ENCODE assay signal across 11 mouse cellular contexts in the genomic region with DNA sequence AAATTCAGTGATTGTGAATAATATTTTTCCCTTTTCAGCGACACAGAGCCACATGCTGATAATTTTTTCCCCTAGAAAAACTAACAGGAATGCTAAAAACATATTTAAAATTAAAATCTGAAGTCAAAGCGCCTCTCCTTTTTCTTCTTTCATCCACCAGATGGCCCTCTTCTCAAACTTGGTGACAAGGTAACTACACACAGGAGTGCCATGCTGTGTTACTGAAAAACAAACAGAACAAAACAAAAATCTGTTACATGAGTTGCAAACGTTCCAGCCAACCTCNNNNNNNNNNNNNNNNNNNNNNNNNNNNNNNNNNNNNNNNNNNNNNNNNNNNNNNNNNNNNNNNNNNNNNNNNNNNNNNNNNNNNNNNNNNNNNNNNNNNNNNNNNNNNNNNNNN. TPM values are rescaled to one million over a fixed set of nuclear protein-coding genes. Genes with fewer than 3 reads are reported as not detected.
A peak's percentile ranks its signal among the peaks of the same experiment; 100 is the strongest.
DNase-seq lines count a peak whose midpoint lies in the region; ATAC-seq and TF ChIP-seq lines count a peak whose summit lies in the region.
"Had no signal": no experiment of that assay in that cellular context is flagged by ENCODE, and none has a peak within 500 bp of the region (broad histone marks: within the 10 kb centered on the region; RNA-seq: fewer than 3 reads in every experiment).

No protein-coding gene starts in this region.

- TF ChIP-seq POLR2A in cortical plate, adult 2 months (IDR thresholded peaks at IDR 0.05; ENCODE audit: extremely low read depth, insufficient read depth, low read length), result no peak

- H3K27me3 ChIP-seq in forebrain, embryonic 16.5 days (replicated peaks; ENCODE audit: control insufficient read depth, insufficient read depth, low read length), result no peaks in the 10 kb centered on the region

- H3K4me1 ChIP-seq in cortical plate, adult 2 months (ENCODE audit: control insufficient read depth, insufficient read depth, low read length), result no peaks in the 10 kb centered on the region
- H3K4me1 ChIP-seq in forebrain, embryonic 16.5 days (replicated peaks; ENCODE audit: control insufficient read depth, insufficient read depth, low read length), result 0 out of 2 replicates have a peak, but pooled peaks cover 3% of the 10 kb centered on the region

- no peak for ATAC-seq in megakaryocyte-erythroid progenitor cell, adult 5-6 weeks (replicated peaks; ENCODE audit: low FRiP score, low TSS enrichment, poor library complexity, severe bottlenecking)
- no peak for ATAC-seq in forebrain, embryonic 16.5 days

- peak; percentile 69 for DNase-seq in cerebellum, adult 9-10 months
- DNase-seq in cerebellum, adult 8-10 months, result no peak
- no peak for DNase-seq in left cerebral cortex, adult 2 months (ENCODE audit: extremely low spot score in 1 of 2, low spot score in 2 of 2)
- DNase-seq in left cerebral cortex, postnatal 4 days, result no peak
- peak; percentile 6 for DNase-seq in 416B (ENCODE audit: low read depth)
- DNase-seq: gastrocnemius, postnatal 36 days; kidney, postnatal 36 days had no signal

- H3K9me3 ChIP-seq in forebrain, embryonic 16.5 days (ENCODE audit: control insufficient read depth, low read length), result no peaks in the 10 kb centered on the region

- H3K4me3 ChIP-seq in left cerebral cortex, adult 2 months, result no peak overlapping the region
- H3K4me3 ChIP-seq in cortical plate, adult 2 months (ENCODE audit: insufficient read depth, low read length), result no peak overlapping the region
- H3K4me3 ChIP-seq in forebrain, embryonic 16.5 days (replicated peaks; ENCODE audit: low read length), result no peak overlapping the region

- no peak overlapping the region for H3K9ac ChIP-seq in forebrain, embryonic 16.5 days (replicated peaks; ENCODE audit: low read depth, low read length)

- H3K4me2 ChIP-seq in forebrain, embryonic 16.5 days (ENCODE audit: low read length), result no peak overlapping the region

- TF ChIP-seq CTCF in left cerebral cortex, adult 2 months (IDR thresholded peaks at IDR 0.05), result peak; percentile 64
- peak; percentile 33; the same call in 1 of the 2 replicates for TF ChIP-seq CTCF in cortical plate, adult 2 months (IDR thresholded peaks at IDR 0.05; ENCODE audit: extremely low read depth, insufficient read depth, low read length)

- H3K27ac ChIP-seq in left cerebral cortex, adult 2 months, result no peak overlapping the region
- H3K27ac ChIP-seq in cortical plate, adult 2 months (ENCODE audit: insufficient read depth, low read length), result no peak overlapping the region
- H3K27ac ChIP-seq in forebrain, embryonic 16.5 days (ENCODE audit: low read length), result no peak overlapping the region

- intact Hi-C loops in left cerebral cortex, adult 2 months (cut with DNase I), result loop anchor here (1.0 to 5.0 kb wide), 2 partner anchors 113 to 162 kb away; no protein-coding TSS in a partner anchor
- intact Hi-C loops in left cerebral cortex, postnatal 4 days (cut with DNase I), result loop anchor here (5.0 kb wide), 1 partner anchor 113 kb away; no protein-coding TSS in a partner anchor

- WGBS in forebrain, embryonic 16.5 days, result 26% methylated on average over 3 of the region's 3 CpGs

- no peaks in the 10 kb centered on the region for H3K36me3 ChIP-seq in forebrain, embryonic 16.5 days (ENCODE audit: control insufficient read depth, insufficient read depth)

RNA-seq across cellular contexts. Expression of gene 4933416C03Rik, which starts 29.8 kb away (rescaled TPM):
- not detected for total RNA-seq in left cerebral cortex, adult 2 months (2021)
- total RNA-seq in left cerebral cortex, postnatal 4 days (2021), result not detected
- not detected in 2 replicates for polyA plus RNA-seq in cortical plate, adult 2 months (2012; rRNA removed)
- not detected in 2 replicates for total RNA-seq in megakaryocyte-erythroid progenitor cell, adult 5-6 weeks (2014; fragmentation: Nextera tagmentation)
- total RNA-seq in megakaryocyte-erythroid progenitor cell, adult 5-6 weeks (2017), result not detected in 2 replicates
- 0.19 TPM in 1 of 2 replicates, not detected in the other for polyA plus RNA-seq in forebrain, embryonic 16.5 days (2015; fragmentation: Nextera tagmentation; extraction: Ambion mirVana)
- total RNA-seq: gastrocnemius, postnatal 36 days had no signal
- polyA plus RNA-seq: liver, embryonic 16.5 days had no signal

Comparison
In these comparisons a context has a peak if more than half of its experiments do, and no peak if none do; other contexts are left out.
1. DNase-seq: peak in cerebellum, adult 9-10 months (single experiment) and 416B (single experiment); none in cerebellum, adult 8-10 months (single experiment), left cerebral cortex, adult 2 months (0 of 2) and left cerebral cortex, postnatal 4 days (single experiment).